Mouse (Mus musculus) brain, embryonic 14.5 days (tissue): Measurements from ENCODE around the gene Frem2.

Experiments
- CTCF ChIP-seq: fragments of 200-500 bp; IDR thresholded peaks from 2 replicates; pipeline ENCODE4 v1.5.1; 2012; ENCODE audit warnings: inconsistent platforms, mild to moderate bottlenecking, moderate library complexity, borderline replicate concordance; ENCODE audit not compliant: insufficient read depth, insufficient read length; ENCODE audit errors: extremely low read depth
- POLR2A ChIP-seq: fragments of 200-500 bp; IDR thresholded peaks from 2 replicates; pipeline ENCODE4 v1.6.1; 2012; ENCODE audit warnings: mild to moderate bottlenecking, inconsistent platforms, borderline replicate concordance; ENCODE audit not compliant: poor library complexity, insufficient read depth, insufficient read length, severe bottlenecking; ENCODE audit errors: extremely low read depth

DNA sequence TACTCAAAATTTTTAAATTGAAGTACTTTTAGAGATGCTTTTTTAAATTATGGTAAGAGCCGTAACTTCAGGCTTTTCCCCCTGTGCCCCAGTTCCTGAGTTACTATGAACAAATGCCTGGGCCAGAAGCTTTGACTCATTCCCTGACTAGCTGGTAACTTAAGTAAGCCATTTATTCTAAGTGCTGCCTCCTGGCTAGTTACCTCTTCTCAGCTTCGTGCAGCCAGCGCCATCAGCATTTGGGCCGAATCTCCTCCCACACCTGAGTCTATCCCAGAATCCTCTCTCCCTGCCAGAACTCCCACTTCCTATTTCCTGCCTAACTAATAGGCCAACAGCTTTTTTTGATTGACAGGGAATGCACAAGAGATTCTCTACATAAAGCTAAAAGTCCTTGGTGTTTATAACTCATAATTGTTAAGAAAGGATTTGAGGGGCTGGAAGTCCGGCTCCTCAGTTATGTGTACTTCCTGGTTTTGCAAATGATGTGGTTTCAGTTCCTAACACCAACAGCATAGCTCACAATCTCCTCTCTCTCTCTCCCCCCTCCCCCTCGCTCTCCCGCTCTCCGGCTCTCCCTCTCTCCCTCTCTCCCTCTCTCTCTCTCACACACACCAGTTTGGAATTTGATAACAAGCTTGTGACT, 173.6 kb downstream of the Frem2 start:
- TF ChIP-seq CTCF, result no peak
- TF ChIP-seq POLR2A, result no peak
